Mouse (Mus musculus) intestine, embryonic 15.5 days (tissue): ENCODE data around the gene Tbx1. TPM values are rescaled to one million over a fixed set of nuclear protein-coding genes. Genes with fewer than 3 reads are reported as not detected.

Experiments used
- ATAC-seq: fragments of 200-750 bp; cut with Nextera tagmentation; 2 replicates; pipeline ENCODE4 v1.8.0; 2017; ENCODE audit warnings: moderate TSS enrichment, moderate library complexity
- H3K27ac ChIP-seq: fragments of 300-500 bp; sonication (generic); 2 replicates; pipeline ENCODE4 v1.5.1; 2015; ENCODE audit warnings: mild to moderate bottlenecking, inconsistent platforms
- H3K27me3 ChIP-seq: fragments of 300-500 bp; sonication (generic); replicated peaks from 2 replicates; pipeline ENCODE4 v1.6.1; 2015; ENCODE audit warnings: inconsistent platforms
- H3K36me3 ChIP-seq: fragments of 300-500 bp; sonication (generic); 2 replicates; pipeline ENCODE4 v1.6.1; 2015; ENCODE audit warnings: inconsistent platforms
- H3K4me1 ChIP-seq: fragments of 300-500 bp; sonication (generic); replicated peaks from 2 replicates; pipeline ENCODE4 v1.6.1; 2015; ENCODE audit warnings: inconsistent platforms
- H3K4me2 ChIP-seq: fragments of 300-500 bp; sonication (generic); replicated peaks from 2 replicates; pipeline ENCODE4 v1.6.1; 2015; ENCODE audit warnings: mild to moderate bottlenecking, inconsistent platforms
- H3K4me3 ChIP-seq: fragments of 300-500 bp; sonication (generic); replicated peaks from 2 replicates; pipeline ENCODE4 v1.5.1; 2015; ENCODE audit warnings: inconsistent platforms
- H3K9ac ChIP-seq: fragments of 300-500 bp; sonication (generic); 2 replicates; pipeline ENCODE4 v1.6.1; 2015; ENCODE audit warnings: inconsistent platforms
- H3K9me3 ChIP-seq: fragments of 300-500 bp; sonication (generic); 2 replicates; pipeline ENCODE4 v1.6.1; 2016; ENCODE audit warnings: inconsistent platforms
- WGBS: fragments of 180-500 bp; shearing (Covaris S2); methylation state at CpG from one replicate; pipeline ENCODE4 v1.1.7; 2015; 5-methylcytosine and 5-hydroxymethylcytosine counted together
- polyA plus RNA-seq: library from polyadenylated mRNA; unstranded; fragments of >200 nt; fragmentation: Nextera tagmentation; extraction: Ambion mirVana; gene quantifications from 2 replicates; pipeline ENCODE4 v1.2.1, GENCODE M21; 2015

Gene Tbx1
- polyA plus RNA-seq, 1 experiment from 2014 or later, result 0.49 TPM

- peak overlapping the region; percentile 60 for H3K27ac ChIP-seq
- H3K9ac ChIP-seq, result peak overlapping the region; percentile 79
- H3K36me3 ChIP-seq, result 0 out of 2 replicates have a peak, but pooled peaks cover under 1% of the 10 kb centered on the region
- 37% methylated on average over 2 of the region's 2 CpGs for WGBS
- no peaks in the 10 kb centered on the region for H3K9me3 ChIP-seq
- H3K4me1 ChIP-seq, result peaks cover 39% of the 10 kb centered on the region
- peak overlapping the region; percentile 81 for H3K4me3 ChIP-seq
- peak overlapping the region; percentile 88 for H3K4me2 ChIP-seq
- peaks cover 21% of the 10 kb centered on the region for H3K27me3 ChIP-seq
- no peak for ATAC-seq
Observed at GRCm38 (mm10) chr16:18628948-18629340, 38.5 kb upstream of the Tbx1 start.

- Histone ChIP-seq H3K4me3 (peak overlapping the region; percentile 81), H3K36me3 (peaks cover 6% of the 10 kb centered on the region; the same call in 1 of the 2 replicates), H3K27ac (no peak overlapping the region; the same call in 1 of the 2 replicates), H3K9ac (peak overlapping the region; percentile 79), H3K9me3 (no peaks in the 10 kb centered on the region), H3K4me2 (peak overlapping the region; percentile 88), H3K27me3 (peaks cover 26% of the 10 kb centered on the region), H3K4me1 (peaks cover 39% of the 10 kb centered on the region)
- peak; percentile 18 for ATAC-seq
- 66% methylated on average over 7 of the region's 7 CpGs for WGBS
Observed at GRCm38 (mm10) chr16:18628206-18628947, 37.9 kb upstream of the Tbx1 start.

GRCm38 (mm10) chr16:18627163-18627562, 36.7 kb upstream of the Tbx1 start:
- WGBS, result 59% methylated on average over 3 of the region's 3 CpGs
- H3K4me2 ChIP-seq, result peak overlapping the region; percentile 88
- H3K27me3 ChIP-seq, result peaks cover 38% of the 10 kb centered on the region
- no peak overlapping the region for H3K27ac ChIP-seq
- peaks cover 12% of the 10 kb centered on the region; the same call in 1 of the 2 replicates for H3K36me3 ChIP-seq
- H3K4me1 ChIP-seq, result peaks cover 34% of the 10 kb centered on the region
- no peaks in the 10 kb centered on the region for H3K9me3 ChIP-seq
- 0 out of 2 replicates have a peak overlapping the region, but pooled peaks have one; percentile 20 for H3K9ac ChIP-seq
- H3K4me3 ChIP-seq, result peak overlapping the region; percentile 49; the same call in 1 of the 2 replicates
- ATAC-seq, result no peak

DNA sequence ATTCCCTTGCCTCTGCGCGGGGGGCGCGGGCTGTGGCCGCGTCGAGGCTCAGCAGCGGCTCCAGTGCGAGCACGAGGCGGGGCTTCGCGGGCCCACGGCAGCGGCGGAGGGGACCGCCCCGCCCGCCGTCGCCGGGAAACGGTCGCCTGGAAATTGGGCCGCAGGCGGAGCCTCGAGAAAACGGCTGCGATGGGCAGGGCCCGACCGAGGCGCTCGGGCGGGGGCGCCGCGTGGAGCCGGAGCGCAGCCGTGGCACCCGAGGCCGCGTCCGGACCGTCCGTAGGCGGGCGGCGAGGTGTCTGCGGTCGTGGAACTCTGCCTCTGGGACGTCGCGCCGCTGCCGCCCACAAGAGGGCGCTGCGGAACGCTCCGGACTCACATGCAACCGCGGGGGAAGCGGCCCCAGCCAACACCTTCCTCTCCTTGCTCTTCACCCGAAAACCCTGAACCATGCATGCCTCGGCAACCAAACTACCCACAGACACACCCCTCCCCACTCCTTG, 36.0 kb upstream of the Tbx1 start, which contains the start of gene Gm49601:
TSS of gene Gm49601 (minus strand) at position 52 of the 503 bp plus-strand sequence.
- WGBS, result under 1% methylated on average over 65 of the region's 65 CpGs
- Histone ChIP-seq H3K4me2 (peak within 1 kb of the TSS; percentile 88), H3K27me3 (peaks cover 46% of the 10 kb centered on the region), H3K9ac (peak within 1 kb of the TSS; percentile 47), H3K4me1 (peaks cover 35% of the 10 kb centered on the region), H3K9me3 (no peaks in the 10 kb centered on the region), H3K27ac (no peak within 1 kb of the TSS), H3K36me3 (peaks cover 12% of the 10 kb centered on the region; the same call in 1 of the 2 replicates), H3K4me3 (peak within 1 kb of the TSS; percentile 49)
- ATAC-seq, result peak; percentile 34

DNA sequence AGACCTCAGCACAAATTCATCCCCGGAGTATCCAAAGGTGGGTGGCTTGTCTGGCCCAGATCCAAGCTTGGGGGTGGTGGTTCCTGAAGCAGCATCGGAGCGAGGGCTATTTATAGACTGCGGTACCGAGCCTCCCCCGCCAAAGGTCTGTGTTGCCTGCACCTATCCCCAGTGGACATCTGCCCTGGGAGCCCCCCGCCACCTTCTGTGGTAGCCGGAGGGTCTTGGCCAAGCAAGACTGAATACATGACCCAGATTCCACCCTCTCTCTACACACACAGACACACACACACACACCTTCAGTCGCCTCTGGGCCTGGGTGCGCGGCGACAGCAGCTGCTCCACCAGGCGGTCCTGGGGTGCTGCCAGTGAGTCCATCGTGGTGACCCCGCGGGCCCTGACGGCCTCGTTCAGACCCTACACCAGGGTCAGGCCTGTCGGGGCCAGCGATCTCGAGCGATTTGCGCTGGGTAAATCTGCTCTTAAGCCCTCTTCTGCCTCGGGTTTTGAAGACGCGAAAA, 35.4 kb upstream of the Tbx1 start:
- ATAC-seq, result peak; percentile 1; the same call in 1 of the 2 replicates
- peaks cover 52% of the 10 kb centered on the region for H3K27me3 ChIP-seq
- WGBS, result 30% methylated on average over 26 of the region's 26 CpGs

GRCm38 (mm10) chr16:18625097-18625496, 34.6 kb upstream of the Tbx1 start:
- Histone ChIP-seq H3K27me3 (peaks cover 59% of the 10 kb centered on the region), H3K27ac (no peak overlapping the region), H3K36me3 (peaks cover 12% of the 10 kb centered on the region; the same call in 1 of the 2 replicates), H3K9me3 (no peaks in the 10 kb centered on the region), H3K4me3 (no peak overlapping the region), H3K9ac (no peak overlapping the region), H3K4me1 (peaks cover 45% of the 10 kb centered on the region), H3K4me2 (no peak overlapping the region)
- 66% methylated on average over 14 of the region's 14 CpGs for WGBS
- ATAC-seq, result no peak

More for the DNA sequence above, 35.4 kb upstream of the Tbx1 start:
- Histone ChIP-seq H3K36me3 (peaks cover 12% of the 10 kb centered on the region; the same call in 1 of the 2 replicates), H3K4me3 (peak overlapping the region; percentile 49), H3K9ac (peak overlapping the region; percentile 47), H3K27ac (no peak overlapping the region), H3K4me1 (peaks cover 41% of the 10 kb centered on the region), H3K4me2 (peak overlapping the region; percentile 88), H3K9me3 (no peaks in the 10 kb centered on the region)

DNA sequence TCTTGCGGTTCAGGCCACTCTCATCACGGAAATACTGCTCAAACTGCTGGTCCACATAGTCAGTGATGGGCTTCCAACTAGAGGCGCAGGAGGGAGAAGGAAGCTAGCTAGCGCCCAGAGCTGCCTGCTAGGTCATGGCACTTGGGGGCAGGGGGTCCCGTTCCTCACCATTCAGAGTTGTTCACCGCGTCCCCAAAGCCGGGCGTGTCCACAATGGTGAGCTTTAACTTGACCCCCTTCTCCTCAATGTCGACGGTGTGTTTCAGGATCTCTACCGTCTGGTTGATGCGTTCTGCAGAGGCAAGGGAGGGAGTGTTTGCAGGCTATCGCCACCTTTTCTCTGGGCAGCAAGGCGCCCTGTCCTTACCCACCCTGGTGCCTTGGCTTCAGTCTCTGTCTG, 34.2 kb upstream of the Tbx1 start:
- no peak overlapping the region for H3K4me2 ChIP-seq
- no peak overlapping the region for H3K4me3 ChIP-seq
- H3K4me1 ChIP-seq, result peaks cover 45% of the 10 kb centered on the region
- H3K9me3 ChIP-seq, result no peaks in the 10 kb centered on the region
- no peak for ATAC-seq
- H3K36me3 ChIP-seq, result peaks cover 12% of the 10 kb centered on the region; the same call in 1 of the 2 replicates
- H3K9ac ChIP-seq, result no peak overlapping the region
- peaks cover 64% of the 10 kb centered on the region for H3K27me3 ChIP-seq
- H3K27ac ChIP-seq, result no peak overlapping the region
- WGBS, result 69% methylated on average over 15 of the region's 15 CpGs

GRCm38 (mm10) chr16:18623751-18624540, 33.5 kb upstream of the Tbx1 start:
- Histone ChIP-seq H3K9me3 (no peaks in the 10 kb centered on the region), H3K27me3 (peaks cover 71% of the 10 kb centered on the region), H3K9ac (no peak overlapping the region), H3K4me2 (no peak overlapping the region), H3K4me1 (peaks cover 41% of the 10 kb centered on the region), H3K4me3 (no peak overlapping the region), H3K36me3 (peaks cover 12% of the 10 kb centered on the region; the same call in 1 of the 2 replicates), H3K27ac (no peak overlapping the region)
- 68% methylated on average over 15 of the region's 15 CpGs for WGBS
- ATAC-seq, result no peak

DNA sequence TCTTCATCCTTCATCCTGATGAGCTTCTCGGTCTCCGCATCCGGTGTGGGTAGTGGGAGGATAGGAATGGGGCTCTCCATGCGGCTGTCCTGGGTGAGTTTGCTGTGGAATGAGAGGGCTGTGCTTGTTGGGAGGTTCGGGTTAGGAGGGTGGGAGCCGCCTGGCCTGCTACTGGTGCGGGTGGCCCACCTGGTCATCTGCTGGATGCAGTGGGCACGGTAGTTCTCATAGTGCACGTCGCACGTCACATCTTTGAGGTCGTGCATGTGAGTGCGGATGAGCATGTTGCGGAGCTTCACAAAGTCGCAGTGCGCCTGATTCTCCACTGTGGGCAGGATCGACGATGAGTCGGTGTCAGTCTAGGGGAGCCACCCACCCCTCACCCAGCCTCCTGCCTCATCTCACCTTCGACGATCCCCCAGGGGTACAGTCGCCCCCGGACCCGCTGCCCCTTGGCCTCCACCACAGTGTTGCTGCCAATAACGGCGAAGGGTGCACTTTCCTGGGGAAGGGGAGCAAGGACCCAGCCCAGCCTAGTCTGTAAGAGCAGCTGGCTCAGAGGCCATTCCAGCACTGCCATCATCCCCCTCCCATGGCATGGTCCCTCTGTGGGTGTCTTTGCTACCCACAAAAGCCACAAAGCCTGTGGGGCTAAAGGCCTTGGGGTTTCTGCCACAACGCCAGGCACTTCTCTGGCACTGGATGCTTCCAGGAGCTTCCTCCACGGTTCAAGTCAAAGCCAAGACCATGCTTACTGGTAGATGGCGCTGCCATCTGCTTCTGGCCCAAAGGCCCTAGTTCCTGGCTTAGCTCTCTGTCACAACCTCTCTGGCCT, 32.7 kb upstream of the Tbx1 start:
- no peak overlapping the region for H3K27ac ChIP-seq
- no peaks in the 10 kb centered on the region for H3K9me3 ChIP-seq
- no peak overlapping the region for H3K9ac ChIP-seq
- H3K4me3 ChIP-seq, result no peak overlapping the region
- no peak for ATAC-seq
- H3K36me3 ChIP-seq, result peaks cover 12% of the 10 kb centered on the region; the same call in 1 of the 2 replicates
- H3K4me1 ChIP-seq, result peaks cover 33% of the 10 kb centered on the region
- 64% methylated on average over 29 of the region's 29 CpGs for WGBS
- H3K4me2 ChIP-seq, result no peak overlapping the region
- H3K27me3 ChIP-seq, result peaks cover 78% of the 10 kb centered on the region

DNA sequence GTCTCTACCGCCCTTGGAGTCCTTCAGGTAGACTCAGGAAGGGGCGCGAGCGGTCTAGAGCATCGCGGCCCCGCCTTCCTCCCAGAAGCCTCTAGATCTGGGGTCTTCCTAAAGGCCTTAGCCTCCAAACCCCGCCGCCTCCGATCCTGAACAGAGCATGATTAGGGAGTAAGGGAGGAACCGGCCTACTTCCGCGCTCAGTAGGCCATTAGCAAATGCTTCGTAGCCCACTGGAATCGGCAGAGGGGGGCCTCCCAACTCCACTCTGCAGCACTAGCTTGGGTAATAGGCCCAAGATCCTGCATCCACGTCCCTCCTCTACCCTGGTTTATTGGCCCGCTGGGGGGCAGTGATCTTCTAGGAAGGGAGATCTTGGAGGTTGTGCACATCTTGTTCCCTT, 31.5 kb upstream of the Tbx1 start, which contains the start of gene Gp1bb:
TSS of gene Gp1bb (minus strand) at position 385 of the 400 bp plus-strand sequence.
- Histone ChIP-seq H3K9ac (no peak within 1 kb of the TSS), H3K9me3 (no peaks in the 10 kb centered on the region), H3K4me2 (peak within 1 kb of the TSS; percentile 95), H3K27me3 (peaks cover 78% of the 10 kb centered on the region), H3K27ac (no peak within 1 kb of the TSS), H3K4me1 (peaks cover 32% of the 10 kb centered on the region), H3K4me3 (peak within 1 kb of the TSS; percentile 49), H3K36me3 (peaks cover 12% of the 10 kb centered on the region; the same call in 1 of the 2 replicates)
- no peak for ATAC-seq
- 39% methylated on average over 17 of the region's 17 CpGs for WGBS

DNA sequence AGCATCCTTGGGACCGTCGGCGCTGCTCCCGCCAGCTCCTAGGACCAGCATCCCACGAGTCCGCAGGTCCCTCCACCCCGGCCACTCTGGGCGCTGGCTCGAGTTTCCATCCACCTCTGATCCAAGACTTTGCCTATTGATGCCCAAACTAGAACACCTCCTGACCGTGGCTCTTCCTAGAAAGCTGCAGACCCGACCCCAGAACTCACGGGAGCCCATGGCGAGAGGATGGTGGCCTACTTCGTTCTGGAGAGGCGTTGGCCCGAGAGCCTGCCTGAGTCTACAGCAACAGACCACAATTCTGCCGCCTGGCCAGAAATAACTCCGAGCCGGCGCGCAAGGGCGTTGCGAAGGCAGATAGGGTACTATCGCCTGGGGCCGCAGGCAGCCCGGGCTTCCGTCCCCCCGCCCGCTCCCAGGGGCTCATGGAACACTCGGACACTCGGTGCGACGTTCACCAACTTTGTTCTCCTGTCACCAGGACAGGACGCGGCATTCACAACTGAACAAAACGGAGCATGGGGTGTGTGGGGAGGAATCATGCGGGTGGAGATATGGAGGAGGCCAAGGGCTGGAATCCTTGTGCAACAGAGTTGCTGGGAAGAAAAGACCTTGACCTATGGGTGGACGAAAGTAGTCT, 31.0 kb upstream of the Tbx1 start:
- peaks cover 29% of the 10 kb centered on the region for H3K4me1 ChIP-seq
- peak overlapping the region; percentile 95 for H3K4me2 ChIP-seq
- H3K27me3 ChIP-seq, result peaks cover 78% of the 10 kb centered on the region
- no peaks in the 10 kb centered on the region for H3K9me3 ChIP-seq
- 12% methylated on average over 38 of the region's 38 CpGs for WGBS
- H3K4me3 ChIP-seq, result peak overlapping the region; percentile 49
- H3K27ac ChIP-seq, result no peak overlapping the region
- peaks cover 12% of the 10 kb centered on the region; the same call in 1 of the 2 replicates for H3K36me3 ChIP-seq
- H3K9ac ChIP-seq, result no peak overlapping the region; the same call in 1 of the 2 replicates
- ATAC-seq, result no peak
